Mouse (Mus musculus) splenic B cell, adult 2 months (primary cell): Measurements from ENCODE around the gene Vmn1r95.
"Not testable (repeated sequence)": the region's sequence is repeated elsewhere in the genome, so short reads cannot be mapped to it uniquely, and the experiment has no call there.

Source experiments
- DNase-seq: peaks from one replicate; pipeline ENCODE4 v3.0.0-alpha.2; 2011; ENCODE audit warnings: low read depth, low spot score
- H3K27me3 ChIP-seq: 2 replicates; pipeline ENCODE4 v1.6.1; 2012; ENCODE audit warnings: mild to moderate bottlenecking, low read length, moderate library complexity, mixed read lengths; ENCODE audit not compliant: control insufficient read depth, poor library complexity, insufficient read depth, severe bottlenecking
- H3K36me3 ChIP-seq: 2 replicates; pipeline ENCODE4 v1.6.1; 2012; ENCODE audit warnings: mild to moderate bottlenecking, low read length, moderate library complexity, mixed read lengths; ENCODE audit not compliant: control insufficient read depth, poor library complexity, insufficient read depth, severe bottlenecking

Gene Vmn1r95

DNA sequence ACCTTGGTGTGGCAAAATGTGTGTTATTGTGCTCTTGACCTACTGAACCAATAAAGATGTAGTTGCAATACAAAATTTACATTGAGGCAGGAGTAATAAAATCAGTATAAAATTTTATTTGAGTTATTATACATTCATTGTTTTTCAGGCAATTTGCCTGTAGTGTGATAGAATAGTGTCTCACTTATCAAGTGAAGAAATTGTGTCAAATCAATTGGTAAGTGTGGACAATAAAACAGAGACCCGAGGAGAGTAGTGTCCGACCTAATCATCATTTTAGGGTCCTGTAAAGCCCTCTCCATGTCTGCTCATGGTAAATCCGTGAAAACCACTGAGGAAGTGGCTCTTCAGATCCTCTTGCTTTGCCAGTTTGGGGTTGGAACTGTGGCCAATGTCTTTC, at the start of gene Vmn1r95:
Gene Vmn1r95, plus strand, starts transcription at position 301 of the 400 bp plus-strand sequence.
- not testable (repeated sequence) for H3K36me3 ChIP-seq, H3K27me3 ChIP-seq, DNase-seq

DNA sequence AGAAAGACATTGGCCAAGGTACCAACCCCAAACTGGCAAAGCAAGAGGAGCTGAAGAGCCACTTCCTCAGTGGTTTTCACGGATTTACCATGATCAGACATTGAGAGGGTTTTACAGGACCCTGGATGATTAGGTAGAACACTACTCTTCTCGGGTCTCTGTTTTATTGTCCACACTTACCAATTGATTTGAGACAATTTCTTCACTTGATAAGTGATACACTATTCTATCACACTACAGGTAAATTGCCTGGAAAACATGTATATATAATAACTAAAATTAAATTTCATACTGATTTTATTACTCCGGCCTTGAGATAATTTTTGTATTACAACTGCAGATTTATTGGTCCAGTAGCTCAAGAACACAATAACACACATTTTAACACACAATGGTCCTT, 25.2 kb upstream of the Vmn1r95 start, which contains the start of gene Vmn1r94:
Gene Vmn1r94, minus strand, starts transcription at position 101 of the 400 bp plus-strand sequence.
- H3K27me3 ChIP-seq, H3K36me3 ChIP-seq, DNase-seq: not testable (repeated sequence)

DNA sequence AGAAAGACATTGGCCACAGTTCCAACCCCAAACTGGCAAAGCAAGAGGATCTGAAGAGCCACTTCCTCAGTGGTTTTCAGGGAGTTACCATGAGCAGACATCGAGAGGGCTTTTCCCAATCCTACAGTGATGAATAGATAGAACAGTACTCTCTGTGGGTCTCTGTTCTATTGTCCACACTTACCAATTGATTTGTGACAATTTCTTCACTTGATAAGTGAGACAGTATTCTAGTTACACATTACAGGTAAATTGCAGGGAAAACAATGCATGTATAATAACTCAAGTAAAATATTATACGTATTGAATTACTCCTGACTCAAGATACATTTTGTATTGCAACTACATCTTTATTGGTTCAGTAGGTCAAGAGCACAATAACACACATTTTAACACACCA, 12.0 kb downstream of the Vmn1r95 start, which contains the start of gene Gm6164:
Gene Gm6164, minus strand, starts transcription at position 101 of the 400 bp plus-strand sequence.
- H3K27me3 ChIP-seq, H3K36me3 ChIP-seq, DNase-seq: not testable (repeated sequence)

DNA sequence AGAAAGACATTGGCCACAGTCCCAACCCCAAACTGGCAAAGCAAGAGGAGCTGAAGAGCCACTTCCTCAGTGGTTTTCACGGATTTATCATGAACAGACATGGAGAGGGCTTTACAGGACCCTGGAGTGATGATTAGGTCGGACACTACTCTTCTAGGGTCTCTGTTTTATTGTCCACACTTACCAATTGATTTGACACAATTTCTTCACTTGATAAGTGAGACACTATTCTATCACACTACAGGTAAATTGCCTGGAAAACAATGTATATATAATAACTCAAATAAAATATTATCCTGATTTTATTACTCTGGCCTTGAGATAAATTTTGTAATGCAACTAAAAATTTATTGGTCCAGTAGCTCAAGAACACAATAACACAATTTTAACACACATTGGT, 40.2 kb downstream of the Vmn1r95 start, which contains the start of gene Gm4498:
Gene Gm4498, minus strand, starts transcription at position 101 of the 400 bp plus-strand sequence.
- DNase-seq, H3K27me3 ChIP-seq, H3K36me3 ChIP-seq: not testable (repeated sequence)
